Mouse (Mus musculus): ENCODE data around the gene Lrit3.

Gene Lrit3

GRCm38 (mm10) chr3:129803765-129804164, at the start of gene Lrit3:
Gene Lrit3 (minus strand): TSS chr3:129804030.
- no peak for TF ChIP-seq GATA4 (IDR thresholded peaks at IDR 0.05; ENCODE audit: insufficient replicate concordance, low read length)

- no peak for TF ChIP-seq GATA4 (IDR thresholded peaks at IDR 0.05; ENCODE audit: insufficient replicate concordance, low read length)
These were observed 43.0 kb upstream of the Lrit3 start for GRCm38 (mm10) chr3:129846846-129847245.

- no peak for TF ChIP-seq GATA4 (IDR thresholded peaks at IDR 0.05; ENCODE audit: insufficient replicate concordance, low read length)
These were observed 42.0 kb upstream of the Lrit3 start for GRCm38 (mm10) chr3:129845868-129846267.

GRCm38 (mm10) chr3:129838017-129838416, 34.2 kb upstream of the Lrit3 start:
- TF ChIP-seq GATA4 (IDR thresholded peaks at IDR 0.05; ENCODE audit: insufficient replicate concordance, low read length), result no peak

- TF ChIP-seq GATA4 (IDR thresholded peaks at IDR 0.05; ENCODE audit: insufficient replicate concordance, low read length), result no peak
These were observed 33.1 kb upstream of the Lrit3 start for GRCm38 (mm10) chr3:129836965-129837364.

- TF ChIP-seq GATA4 (IDR thresholded peaks at IDR 0.05; ENCODE audit: insufficient replicate concordance, low read length), result no peak
These were observed 32.3 kb upstream of the Lrit3 start for GRCm38 (mm10) chr3:129836051-129836697.

- peak; percentile 86; the same call in 1 of the 2 replicates for TF ChIP-seq GATA4 (IDR thresholded peaks at IDR 0.05; ENCODE audit: insufficient replicate concordance, low read length)
These were observed 31.6 kb upstream of the Lrit3 start, which contains the start of gene Cfi for GRCm38 (mm10) chr3:129835388-129835934. Gene Cfi (plus strand): TSS chr3:129835884.

GRCm38 (mm10) chr3:129831035-129831568, 27.3 kb upstream of the Lrit3 start, which contains the start of gene Gar1:
Gene Gar1 (minus strand): TSS chr3:129831396.
- TF ChIP-seq GATA4 (IDR thresholded peaks at IDR 0.05; ENCODE audit: insufficient replicate concordance, low read length), result no peak

GRCm38 (mm10) chr3:129830626-129831025, 26.8 kb upstream of the Lrit3 start:
- TF ChIP-seq GATA4 (IDR thresholded peaks at IDR 0.05; ENCODE audit: insufficient replicate concordance, low read length), result no peak

GRCm38 (mm10) chr3:129827691-129828090, 23.9 kb upstream of the Lrit3 start:
- TF ChIP-seq GATA4 (IDR thresholded peaks at IDR 0.05; ENCODE audit: insufficient replicate concordance, low read length), result no peak

GRCm38 (mm10) chr3:129826691-129827090, 22.9 kb upstream of the Lrit3 start:
- no peak for TF ChIP-seq GATA4 (IDR thresholded peaks at IDR 0.05; ENCODE audit: insufficient replicate concordance, low read length)

GRCm38 (mm10) chr3:129824891-129825290, 21.1 kb upstream of the Lrit3 start:
- no peak for TF ChIP-seq GATA4 (IDR thresholded peaks at IDR 0.05; ENCODE audit: insufficient replicate concordance, low read length)

- TF ChIP-seq GATA4 (IDR thresholded peaks at IDR 0.05; ENCODE audit: insufficient replicate concordance, low read length), result no peak
These were observed 20.3 kb upstream of the Lrit3 start for GRCm38 (mm10) chr3:129824146-129824545.

- TF ChIP-seq GATA4 (IDR thresholded peaks at IDR 0.05; ENCODE audit: insufficient replicate concordance, low read length), result no peak
These were observed 19.5 kb upstream of the Lrit3 start for GRCm38 (mm10) chr3:129823293-129823692.

- no peak for TF ChIP-seq GATA4 (IDR thresholded peaks at IDR 0.05; ENCODE audit: insufficient replicate concordance, low read length)
These were observed 18.5 kb upstream of the Lrit3 start, which contains the start of gene Rrh for GRCm38 (mm10) chr3:129822206-129822775. Gene Rrh (minus strand): TSS chr3:129822587.

- no peak for TF ChIP-seq GATA4 (IDR thresholded peaks at IDR 0.05; ENCODE audit: insufficient replicate concordance, low read length)
These were observed 17.9 kb upstream of the Lrit3 start for GRCm38 (mm10) chr3:129821736-129822135.
